Mouse (Mus musculus) retina, adult 2 months (tissue): Measurements from ENCODE around the gene Tbc1d1.
"Not testable (repeated sequence)": the region's sequence is repeated elsewhere in the genome, so short reads cannot be mapped to it uniquely, and the experiment has no call there.

Experiments used
- DNase-seq: peaks from one replicate; pipeline ENCODE4 v3.0.0-alpha.2; 2012; ENCODE audit warnings: low read depth, low spot score

Tbc1d1 gene

GRCm38 (mm10) chr5:64313481-64313880 lies 157.4 kb downstream of the Tbc1d1 start:
- DNase-seq: no peak

GRCm38 (mm10) chr5:64314288-64315052 lies 158.4 kb downstream of the Tbc1d1 start:
- DNase-seq: no peak

GRCm38 (mm10) chr5:64315088-64315487 lies 159.0 kb downstream of the Tbc1d1 start:
- no peak for DNase-seq

- no peak for DNase-seq
Observed at GRCm38 (mm10) chr5:64323286-64323685, 167.2 kb downstream of the Tbc1d1 start.

- DNase-seq: no peak
Observed at GRCm38 (mm10) chr5:64324353-64324752, 168.2 kb downstream of the Tbc1d1 start.

GRCm38 (mm10) chr5:64324920-64325319 lies 168.8 kb downstream of the Tbc1d1 start:
- no peak for DNase-seq

GRCm38 (mm10) chr5:64325741-64326355 lies 169.7 kb downstream of the Tbc1d1 start:
- no peak for DNase-seq

GRCm38 (mm10) chr5:64326427-64327181 lies 170.5 kb downstream of the Tbc1d1 start:
- no peak for DNase-seq

GRCm38 (mm10) chr5:64327212-64327902 lies 171.3 kb downstream of the Tbc1d1 start:
- DNase-seq: no peak

- DNase-seq: no peak
Observed at GRCm38 (mm10) chr5:64336767-64337408, 180.8 kb downstream of the Tbc1d1 start.

GRCm38 (mm10) chr5:64338795-64339194 lies 182.7 kb downstream of the Tbc1d1 start:
- not testable (repeated sequence) for DNase-seq

GRCm38 (mm10) chr5:64340366-64340765 lies 184.3 kb downstream of the Tbc1d1 start:
- DNase-seq: no peak

GRCm38 (mm10) chr5:64341671-64342070 lies 185.6 kb downstream of the Tbc1d1 start:
- DNase-seq: no peak

- DNase-seq: no peak
Observed at GRCm38 (mm10) chr5:64342138-64342537, 186.0 kb downstream of the Tbc1d1 start.

- DNase-seq: no peak
Observed at GRCm38 (mm10) chr5:64343972-64344700, 188.0 kb downstream of the Tbc1d1 start.

- DNase-seq: no peak
Observed at GRCm38 (mm10) chr5:64345181-64345735, 189.2 kb downstream of the Tbc1d1 start.

GRCm38 (mm10) chr5:64345761-64346160 lies 189.7 kb downstream of the Tbc1d1 start:
- no peak for DNase-seq

- no peak for DNase-seq
Observed at GRCm38 (mm10) chr5:64346343-64346885, 190.3 kb downstream of the Tbc1d1 start.

GRCm38 (mm10) chr5:64348166-64348565 lies 192.1 kb downstream of the Tbc1d1 start:
- DNase-seq: no peak

- no peak for DNase-seq
Observed at GRCm38 (mm10) chr5:64348780-64349179, 192.7 kb downstream of the Tbc1d1 start.
